Mouse (Mus musculus): ENCODE data around the gene Tenm4.

Gene Tenm4

DNA sequence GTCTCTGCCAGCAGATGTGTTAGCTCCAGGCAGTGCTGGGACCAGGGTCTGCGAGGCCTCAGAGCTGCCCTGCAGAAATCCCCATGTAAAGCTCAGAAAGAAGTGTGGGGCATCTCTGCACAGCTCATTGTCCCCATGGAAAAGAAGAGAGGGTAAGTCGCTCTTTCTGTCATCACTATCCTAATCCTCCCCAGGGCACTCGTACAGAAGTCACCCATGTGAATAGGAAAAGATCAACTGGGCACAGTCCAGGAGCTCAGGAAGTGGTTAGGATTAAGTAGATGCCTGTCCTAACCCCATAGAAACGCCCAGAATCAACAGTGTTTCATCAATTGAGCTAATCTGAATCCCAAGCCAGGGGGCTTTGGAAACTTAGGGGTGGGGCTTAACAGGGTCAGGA lies 476.6 kb downstream of the Tenm4 start:
- no peak for DNase-seq (ENCODE audit: low spot score)

DNA sequence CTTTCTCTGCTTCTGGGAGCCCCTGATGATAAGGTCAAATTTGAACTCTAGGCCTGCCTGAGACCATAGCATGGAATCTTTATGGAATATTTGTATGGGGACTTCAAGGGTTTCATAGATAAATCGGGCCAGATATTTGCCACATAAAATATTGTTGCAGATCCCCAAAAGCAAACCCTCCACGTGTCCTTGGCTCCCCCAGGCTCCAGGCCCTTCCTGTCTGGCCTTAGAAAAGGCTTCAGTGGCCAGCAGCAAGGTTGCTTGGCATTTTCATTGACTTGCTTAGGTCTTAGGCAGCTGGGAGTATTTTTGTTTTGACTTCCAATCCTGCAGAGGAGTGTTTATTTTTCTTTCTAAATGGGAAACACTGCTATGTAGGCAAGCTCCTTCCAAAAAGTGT lies 477.6 kb downstream of the Tenm4 start:
- DNase-seq (ENCODE audit: low spot score): no peak

DNA sequence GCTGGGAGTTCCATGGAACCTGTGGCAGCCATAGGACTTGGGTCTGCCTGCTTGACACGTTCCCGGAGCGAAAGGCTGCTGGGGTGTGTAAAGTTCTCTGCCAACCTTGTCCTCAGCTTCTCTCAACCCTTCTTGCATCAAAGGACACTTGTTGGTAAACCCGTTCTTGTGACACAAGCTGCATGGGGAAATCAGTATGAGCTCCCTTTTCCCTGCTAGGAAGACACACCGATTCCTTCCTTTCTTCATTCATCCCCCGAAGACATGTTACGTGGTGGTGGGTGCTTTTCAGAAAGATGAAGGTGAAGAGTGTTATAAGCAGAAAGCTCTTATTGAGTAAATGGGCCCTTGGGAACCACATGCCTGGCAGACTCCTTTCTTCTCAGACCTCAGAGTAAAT lies 478.1 kb downstream of the Tenm4 start:
- no peak for DNase-seq (ENCODE audit: low spot score)

DNA sequence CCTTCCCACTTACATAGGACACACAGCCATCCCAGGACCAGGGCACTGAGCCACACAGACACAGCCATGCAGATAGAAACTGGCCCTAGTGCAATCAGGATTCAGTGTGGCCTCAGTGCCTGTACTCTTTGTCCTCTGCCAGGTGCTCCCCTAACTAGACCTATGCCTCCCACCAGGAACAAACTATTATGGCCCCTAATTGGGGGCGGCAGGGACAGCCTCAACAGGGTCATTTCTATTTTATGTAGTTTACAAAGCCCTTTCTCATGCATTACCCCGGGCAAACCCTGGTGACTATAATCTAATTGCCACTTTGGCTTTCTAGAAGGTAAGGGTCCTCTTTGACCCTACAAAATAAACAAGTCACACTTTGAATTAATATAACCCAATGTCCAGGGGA lies 479.4 kb downstream of the Tenm4 start:
- no peak for DNase-seq (ENCODE audit: low spot score)

DNA sequence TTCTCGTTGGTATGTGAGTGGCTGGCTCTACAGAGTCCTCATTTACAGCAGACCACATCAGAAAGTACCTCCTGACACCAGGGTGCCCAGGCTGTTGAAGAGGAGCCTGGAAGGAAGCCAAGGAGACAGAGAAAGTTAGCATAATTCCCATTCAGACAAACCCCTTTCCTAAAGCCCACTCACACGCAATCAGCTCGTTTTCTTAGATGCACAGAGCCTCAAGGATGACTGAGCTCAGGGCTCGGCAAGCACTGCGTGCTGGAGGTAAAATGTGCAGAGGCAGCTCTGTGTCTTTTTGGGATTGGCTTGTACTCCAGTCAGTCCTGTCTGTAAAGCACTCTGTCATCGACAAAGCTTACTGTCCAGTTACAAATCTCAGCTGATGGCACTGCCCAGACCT lies 480.0 kb downstream of the Tenm4 start:
- DNase-seq (ENCODE audit: low spot score): no peak

DNA sequence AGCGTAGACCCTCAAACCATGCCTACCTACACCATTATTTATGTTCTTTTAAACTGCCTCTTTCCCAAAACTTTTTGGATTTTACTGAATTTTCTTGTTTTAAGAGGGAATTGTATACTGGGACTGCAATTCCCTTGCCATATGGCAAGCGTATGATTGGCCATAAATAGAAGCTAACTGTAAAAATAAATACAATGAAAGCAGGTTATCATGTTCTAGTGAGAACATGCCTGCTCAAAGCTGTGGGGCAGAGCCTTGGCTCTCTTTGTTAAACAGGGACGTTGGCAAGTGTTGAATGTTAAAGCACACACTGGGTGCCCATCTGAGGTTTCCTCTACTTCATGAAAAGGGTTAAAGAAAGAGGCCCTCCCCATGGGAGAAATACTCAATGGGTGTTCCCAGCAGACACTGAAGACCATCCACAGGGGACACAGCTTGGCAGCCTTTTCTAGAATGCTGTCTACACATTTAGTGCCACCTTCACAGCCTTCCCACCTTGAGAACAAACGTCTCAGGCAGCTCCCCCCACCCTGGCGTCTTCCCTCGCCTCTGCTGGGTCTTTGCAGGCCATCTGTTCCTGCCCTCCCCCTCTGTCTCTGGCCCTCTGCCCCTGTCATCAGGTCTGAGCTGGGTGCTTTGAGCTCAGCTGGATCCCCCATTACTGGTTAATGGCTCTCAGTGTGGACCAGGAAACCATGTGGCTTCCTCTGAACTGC lies 480.7 kb downstream of the Tenm4 start:
- no peak for DNase-seq (ENCODE audit: low spot score)

DNA sequence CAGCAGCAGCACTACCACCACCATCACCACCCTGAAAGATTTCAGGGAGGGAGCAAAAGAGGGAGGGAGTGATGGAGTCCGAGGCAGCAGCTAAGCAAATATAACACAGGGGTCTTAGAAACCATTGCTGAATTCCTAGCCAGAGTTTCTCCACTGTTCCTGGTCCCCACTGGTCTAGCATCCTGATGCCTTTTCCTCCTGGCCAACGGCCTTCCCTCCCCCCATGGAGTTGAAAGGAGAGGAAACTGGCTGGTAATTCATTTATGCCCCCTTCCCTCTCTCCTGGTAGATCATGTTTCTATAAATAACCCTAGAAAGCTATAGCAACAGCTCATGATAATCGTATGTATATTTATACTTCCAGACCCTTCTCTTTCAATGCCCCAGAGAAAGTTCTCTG lies 481.8 kb downstream of the Tenm4 start:
- no peak for DNase-seq (ENCODE audit: low spot score)

DNA sequence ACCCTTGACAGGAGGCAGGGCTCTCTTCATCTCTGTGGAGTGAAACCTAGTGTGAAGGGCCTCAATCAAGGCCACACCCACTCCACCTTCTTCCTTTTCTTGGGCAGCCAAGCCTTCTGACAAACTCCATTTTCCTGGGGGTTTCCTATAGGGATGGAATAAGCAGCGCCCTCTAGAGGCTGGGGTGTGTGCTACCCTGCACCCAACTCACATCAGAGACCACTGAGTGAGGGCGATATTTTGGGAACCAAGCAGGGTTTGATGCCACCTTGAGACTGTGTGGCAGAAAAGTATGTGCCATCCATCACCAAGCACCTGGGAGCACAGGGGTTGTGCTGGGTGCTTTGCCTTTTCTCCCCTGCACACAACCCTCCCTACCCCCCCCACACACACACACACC lies 483.2 kb downstream of the Tenm4 start:
- no peak for DNase-seq (ENCODE audit: low spot score)

DNA sequence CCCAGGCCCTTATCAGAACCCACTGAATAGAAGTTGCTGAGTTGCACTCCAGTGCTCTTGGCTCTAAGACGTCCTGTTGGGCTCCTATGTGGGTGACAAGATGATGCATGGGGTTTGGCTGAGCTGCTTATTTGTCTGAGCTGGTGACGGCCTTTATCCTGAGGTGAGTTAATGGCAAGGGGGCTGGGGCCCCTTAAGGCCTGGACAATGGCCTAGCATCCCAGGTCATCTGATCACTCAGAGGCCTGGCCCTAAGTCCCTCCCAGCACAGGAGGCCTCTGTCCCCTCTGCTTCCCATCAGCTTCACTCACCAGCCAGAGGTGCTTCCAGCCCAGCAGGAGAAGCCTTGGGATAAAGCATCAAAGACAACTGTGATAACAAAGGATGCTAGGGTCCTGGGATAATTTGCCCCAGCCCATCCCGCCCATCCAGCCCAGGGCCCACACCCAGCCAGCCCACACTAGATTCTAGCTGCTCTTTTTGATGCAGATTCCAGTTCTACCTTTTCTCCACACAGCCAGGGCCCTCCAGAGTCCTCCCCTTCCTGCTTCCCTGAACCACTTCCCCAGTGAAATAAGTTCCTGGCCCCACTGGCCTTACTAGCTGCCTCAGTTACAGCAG lies 484.2 kb downstream of the Tenm4 start:
- DNase-seq (ENCODE audit: low spot score): no peak

DNA sequence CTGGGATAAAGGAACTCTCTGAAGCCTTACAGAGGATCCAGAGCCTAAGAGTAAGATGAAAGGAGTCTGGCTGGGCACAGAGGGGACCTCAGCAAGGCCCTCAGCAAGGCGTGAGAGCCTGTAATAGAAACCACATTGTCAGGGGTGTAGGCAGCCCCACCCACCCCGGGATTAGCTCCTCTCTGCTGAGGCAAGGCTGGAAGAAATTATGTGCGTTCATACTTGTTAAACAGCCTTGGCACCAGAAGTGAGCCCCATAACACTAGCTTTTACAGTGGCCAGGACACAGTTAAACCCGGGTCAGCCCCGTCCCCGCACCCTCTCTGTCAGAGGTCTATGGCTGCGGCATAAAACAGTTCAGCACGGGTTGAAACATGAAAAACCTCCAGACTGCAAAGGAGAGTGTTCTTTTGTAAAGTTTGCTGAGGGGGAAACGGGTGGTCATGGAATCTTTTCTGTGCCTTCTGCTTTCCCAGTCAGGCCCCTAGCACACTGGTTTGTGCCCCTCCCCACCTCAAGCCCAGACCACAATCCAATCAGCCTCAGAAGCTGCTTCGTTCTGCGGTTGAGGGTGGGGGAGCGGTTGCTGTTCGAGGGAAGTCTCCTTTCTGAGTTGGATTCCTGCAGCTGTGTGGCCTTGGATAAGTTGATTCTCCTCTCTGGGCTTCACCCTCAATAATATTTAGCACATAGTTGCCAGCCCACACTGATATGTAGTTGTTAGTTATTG lies 486.2 kb downstream of the Tenm4 start:
- no peak for DNase-seq (ENCODE audit: low spot score)

DNA sequence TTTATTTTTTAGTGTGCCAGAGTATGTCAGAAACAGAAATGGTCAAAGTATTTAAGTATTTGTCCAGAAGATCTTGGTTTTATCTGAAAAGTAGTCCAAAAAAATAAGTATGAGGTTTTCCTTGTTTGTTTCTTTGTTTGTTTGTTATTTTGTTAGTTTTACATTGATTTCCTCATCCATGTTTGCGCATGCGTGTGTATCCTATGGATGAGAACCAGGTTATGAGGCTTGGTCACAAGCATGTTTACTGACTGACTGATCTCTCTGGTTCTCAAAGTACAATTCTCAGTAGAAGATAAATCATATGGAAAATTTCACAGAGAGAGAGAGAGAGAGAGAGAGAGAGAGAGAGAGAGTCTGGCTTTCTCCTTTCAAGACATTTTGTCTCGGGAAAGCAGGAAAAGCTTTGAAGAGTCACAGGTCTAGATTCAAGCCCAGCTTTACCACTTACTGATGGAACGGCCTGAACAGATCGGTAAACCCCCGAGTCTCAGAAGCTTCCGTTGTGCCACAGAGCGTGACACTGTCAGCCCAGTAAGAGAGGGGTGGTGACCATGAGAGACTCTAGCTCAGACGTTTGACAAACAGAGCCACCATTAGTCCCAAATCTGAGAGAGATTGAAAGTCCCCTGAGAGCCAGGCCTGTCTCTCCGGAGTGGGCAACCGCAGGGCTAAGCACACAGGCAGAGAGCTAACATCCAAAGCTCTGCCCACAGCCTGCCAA lies 487.0 kb downstream of the Tenm4 start:
- no peak for DNase-seq (ENCODE audit: low spot score)

DNA sequence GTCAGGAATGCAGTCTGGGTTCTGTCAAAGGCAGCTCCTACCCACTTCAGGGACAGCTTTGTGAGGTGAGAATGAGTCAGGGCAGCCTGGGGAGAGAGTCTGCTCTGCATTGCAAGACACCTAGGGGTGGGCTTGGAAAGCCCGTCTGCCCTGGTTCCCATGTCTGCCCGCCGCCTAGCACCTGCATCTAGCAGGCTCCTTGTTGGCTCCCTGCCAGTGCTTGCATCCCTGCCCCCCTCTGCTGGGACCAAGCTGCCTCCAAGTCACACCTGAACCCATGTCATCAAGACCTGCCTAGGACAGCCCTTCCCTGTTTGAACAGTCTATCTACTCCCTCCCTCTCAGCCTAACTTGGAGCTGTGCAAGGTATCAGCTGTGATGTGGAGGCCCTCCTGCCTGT lies 489.9 kb downstream of the Tenm4 start:
- DNase-seq (ENCODE audit: low spot score): no peak

DNA sequence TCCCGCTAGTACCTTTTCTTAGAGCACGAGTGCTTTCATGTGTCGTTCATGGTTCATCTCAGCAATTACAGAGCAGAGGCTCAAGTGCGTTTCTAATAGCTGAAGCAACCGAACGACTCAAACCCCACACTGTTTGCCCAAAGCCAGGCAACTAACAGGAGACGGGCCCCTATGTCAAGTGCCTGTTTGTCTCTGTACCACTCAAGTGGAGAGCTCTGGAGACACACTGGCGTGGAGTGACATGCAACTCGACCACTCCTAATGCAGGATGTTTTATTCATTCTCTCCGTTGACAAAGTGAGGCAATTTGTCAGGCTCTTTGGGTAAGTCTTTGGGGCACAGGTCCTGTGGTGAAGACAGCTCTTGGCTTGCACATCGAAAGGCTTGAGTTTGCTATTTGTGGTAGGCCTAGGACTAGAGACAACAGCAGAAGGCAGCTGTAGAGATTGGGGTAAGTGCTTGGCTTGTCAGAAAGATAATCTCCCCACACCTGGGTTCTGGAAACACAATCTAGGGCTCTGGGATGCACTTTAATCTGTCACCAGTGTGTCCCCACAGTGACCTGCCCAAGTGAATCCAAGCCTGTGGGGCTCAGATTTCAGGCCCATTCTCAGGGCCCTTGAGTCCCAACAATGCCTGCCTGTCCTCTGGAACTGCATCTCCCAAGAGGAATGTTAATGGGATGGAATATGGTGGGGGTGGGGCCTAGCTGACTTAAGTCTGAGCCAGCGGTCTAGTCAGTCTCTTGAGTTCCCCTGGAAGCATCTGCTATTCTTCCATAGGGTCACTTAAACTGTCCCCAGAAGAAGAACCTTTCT lies 490.5 kb downstream of the Tenm4 start:
- no peak for DNase-seq (ENCODE audit: low spot score)

DNA sequence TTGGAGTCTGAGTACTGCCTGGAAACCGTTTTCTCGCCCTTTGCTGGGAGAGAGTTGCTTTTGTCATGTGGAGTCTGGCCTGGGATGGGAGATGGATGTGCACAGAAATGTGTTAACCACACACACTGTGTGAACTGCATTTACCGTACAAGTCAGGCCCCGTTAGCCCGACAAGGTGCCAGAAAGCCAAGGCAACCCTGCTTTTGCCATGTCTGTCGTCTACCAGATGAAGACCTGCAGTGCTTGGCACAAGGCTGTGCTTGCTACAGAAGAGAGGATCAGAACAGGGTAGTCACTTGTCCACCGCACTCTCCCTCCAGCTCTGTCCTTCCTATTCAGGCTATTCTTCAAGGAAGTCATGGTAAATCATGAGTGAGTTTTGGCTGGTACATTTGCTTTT lies 492.3 kb downstream of the Tenm4 start:
- no peak for DNase-seq (ENCODE audit: low spot score)

DNA sequence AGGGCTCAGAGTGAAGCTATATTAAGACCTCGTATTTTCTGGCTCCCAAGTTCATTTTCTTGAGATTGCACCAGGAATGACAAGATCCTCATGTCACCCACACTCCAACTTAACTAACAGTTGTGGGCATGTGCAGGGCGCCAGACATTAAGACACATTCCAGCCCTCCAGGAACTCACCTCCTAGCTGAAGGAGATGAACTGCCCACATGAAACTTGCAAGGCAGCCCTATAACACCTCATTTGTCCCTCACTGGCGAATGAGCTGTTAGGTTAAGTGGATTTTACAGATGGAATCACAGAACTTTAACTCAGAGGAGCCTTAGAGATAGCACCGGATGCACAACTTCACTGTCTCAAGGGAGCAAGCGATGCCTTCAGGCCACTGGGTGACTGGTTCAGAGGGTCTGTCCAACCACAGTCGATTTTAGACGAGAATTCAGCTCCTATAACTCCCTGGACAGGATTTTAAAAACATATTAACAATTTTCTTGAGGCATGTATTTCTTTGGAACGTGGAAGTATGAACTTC lies 495.4 kb downstream of the Tenm4 start:
- no peak for DNase-seq (ENCODE audit: low spot score)

DNA sequence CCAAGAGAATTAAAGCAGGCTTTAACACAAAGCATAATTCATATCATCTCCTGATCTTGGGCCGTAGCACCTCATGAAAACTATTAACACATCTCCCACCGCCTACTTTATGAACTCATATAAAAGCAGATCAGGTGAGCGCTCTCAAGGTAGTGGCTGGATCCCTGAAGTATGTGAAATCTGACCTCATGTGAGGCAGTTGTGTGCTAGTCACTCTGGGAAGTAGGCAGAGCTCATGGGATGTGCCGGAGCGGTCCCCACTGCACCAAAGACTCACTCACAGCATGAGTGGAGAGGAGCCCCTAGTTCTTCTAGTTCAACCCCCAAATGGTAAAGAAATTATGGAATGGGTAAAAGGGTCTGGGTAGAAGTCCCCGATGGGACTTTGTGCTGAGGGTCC lies 496.6 kb downstream of the Tenm4 start:
- DNase-seq (ENCODE audit: low spot score): no peak

DNA sequence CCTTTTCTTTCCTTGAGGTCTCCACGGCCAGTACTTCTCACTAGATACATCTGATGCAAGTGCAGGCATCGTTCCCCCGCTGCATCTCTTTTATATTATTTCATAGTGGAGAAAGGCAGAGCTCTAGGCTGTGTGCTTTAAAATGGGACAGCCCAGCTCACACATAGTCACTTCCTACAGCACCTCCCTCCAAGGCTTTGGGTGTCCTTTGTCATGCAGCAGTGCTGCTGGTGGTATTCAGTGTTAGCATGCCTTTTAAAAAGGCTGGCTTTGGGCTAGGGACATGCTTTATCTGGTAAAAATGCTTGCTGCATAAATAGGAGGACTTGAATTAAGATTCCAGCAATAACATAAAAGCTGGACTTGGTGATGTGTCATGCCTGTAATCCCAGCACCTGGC lies 499.0 kb downstream of the Tenm4 start:
- no peak for DNase-seq (ENCODE audit: low spot score)

DNA sequence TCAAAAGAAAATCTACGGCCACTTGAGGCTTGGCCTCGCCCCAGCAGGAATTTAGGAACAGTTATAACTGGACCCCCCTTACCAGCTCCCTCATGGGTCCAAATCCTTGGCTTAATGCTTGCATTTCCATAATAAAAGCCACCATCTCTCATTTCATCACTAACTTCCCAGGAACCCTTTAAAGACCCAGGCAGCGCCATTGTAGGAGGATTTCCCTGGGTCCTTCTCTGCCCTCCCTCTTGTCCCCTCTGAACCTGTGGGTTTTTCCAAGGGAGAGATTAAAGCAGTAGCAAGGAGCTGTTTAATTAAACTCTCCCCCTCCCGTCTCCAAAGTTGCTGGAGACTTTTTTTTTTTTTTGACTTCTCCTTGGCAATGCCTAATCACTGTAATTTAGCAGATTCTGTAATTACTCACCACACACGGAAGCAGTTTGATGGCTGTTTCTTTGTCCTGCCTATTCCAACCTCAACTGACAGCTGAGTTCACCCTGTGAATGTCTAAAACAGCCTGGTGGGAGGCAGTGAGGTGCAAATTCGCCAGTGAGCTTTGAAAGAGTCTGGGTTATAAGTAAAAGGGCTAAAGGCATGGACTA lies 501.4 kb downstream of the Tenm4 start:
- no peak for DNase-seq (ENCODE audit: low spot score)

DNA sequence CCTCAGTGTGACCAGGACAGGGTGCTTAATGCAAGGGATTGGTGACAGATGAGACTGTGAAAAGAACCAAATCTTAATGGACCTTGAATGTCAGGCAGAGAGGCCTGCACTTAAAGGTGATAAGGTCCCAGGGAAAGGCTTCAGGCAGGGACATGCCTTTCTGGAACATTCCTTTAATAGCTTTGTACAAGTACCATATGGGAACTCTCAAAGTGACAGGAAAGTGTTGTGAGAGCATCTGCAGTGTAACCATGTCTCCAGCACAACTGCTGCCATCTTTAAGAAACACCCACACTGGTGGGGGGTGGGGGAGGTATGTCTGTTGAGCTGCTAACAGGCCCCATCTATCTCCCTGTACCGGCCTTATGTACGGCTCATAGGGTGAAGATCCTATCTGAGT lies 506.0 kb downstream of the Tenm4 start:
- no peak for DNase-seq (ENCODE audit: low spot score)

DNA sequence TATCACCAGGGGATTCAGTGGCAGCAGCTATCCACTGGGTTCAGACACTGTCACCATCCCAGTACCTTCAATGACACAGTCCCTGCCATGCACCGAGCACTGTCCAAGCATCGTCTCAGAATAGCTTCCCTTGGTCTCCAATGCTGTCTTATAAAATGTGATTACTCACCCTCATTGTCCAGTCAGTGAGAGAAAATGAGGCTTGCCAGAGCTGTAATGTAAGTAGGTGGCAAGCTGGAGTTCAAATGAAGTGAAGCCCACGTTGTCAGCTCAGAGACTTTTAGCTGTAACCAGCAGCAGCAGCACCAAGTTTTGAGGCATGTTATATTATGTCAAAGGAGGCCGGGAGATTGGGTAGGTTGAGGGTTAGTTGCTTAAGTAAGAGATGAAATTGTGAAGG lies 507.2 kb downstream of the Tenm4 start:
- no peak for DNase-seq (ENCODE audit: low spot score)

DNA sequence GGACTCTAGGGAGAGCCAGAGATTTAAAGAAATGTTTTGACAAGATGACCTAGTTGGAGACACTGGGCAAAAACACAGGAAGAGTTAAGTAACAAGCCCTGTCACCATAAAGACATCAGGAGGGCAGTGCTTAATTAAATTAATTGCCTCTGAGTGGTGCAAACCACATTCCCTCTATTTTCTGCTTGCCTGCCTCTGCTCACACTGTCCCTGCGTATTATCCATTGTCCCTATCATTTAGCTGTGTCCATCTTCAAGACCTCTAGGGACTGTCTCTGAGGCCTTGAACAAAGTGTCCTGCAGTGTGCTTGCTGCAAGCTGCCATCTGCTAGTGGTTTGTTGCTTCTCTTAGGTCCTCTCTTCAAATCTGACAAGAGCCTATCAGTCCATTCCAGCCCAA lies 508.7 kb downstream of the Tenm4 start:
- DNase-seq (ENCODE audit: low spot score): no peak

Data from ovary, postnatal 14 days (tissue).